Mouse (Mus musculus): ENCODE results near the gene Rnf187. TPM values are rescaled to one million over a fixed set of nuclear protein-coding genes. Genes with fewer than 3 reads are reported as not detected.

The Rnf187 gene
- 100 to 1,000 TPM; 471 to 480 TPM for total RNA-seq (2021)

DNA sequence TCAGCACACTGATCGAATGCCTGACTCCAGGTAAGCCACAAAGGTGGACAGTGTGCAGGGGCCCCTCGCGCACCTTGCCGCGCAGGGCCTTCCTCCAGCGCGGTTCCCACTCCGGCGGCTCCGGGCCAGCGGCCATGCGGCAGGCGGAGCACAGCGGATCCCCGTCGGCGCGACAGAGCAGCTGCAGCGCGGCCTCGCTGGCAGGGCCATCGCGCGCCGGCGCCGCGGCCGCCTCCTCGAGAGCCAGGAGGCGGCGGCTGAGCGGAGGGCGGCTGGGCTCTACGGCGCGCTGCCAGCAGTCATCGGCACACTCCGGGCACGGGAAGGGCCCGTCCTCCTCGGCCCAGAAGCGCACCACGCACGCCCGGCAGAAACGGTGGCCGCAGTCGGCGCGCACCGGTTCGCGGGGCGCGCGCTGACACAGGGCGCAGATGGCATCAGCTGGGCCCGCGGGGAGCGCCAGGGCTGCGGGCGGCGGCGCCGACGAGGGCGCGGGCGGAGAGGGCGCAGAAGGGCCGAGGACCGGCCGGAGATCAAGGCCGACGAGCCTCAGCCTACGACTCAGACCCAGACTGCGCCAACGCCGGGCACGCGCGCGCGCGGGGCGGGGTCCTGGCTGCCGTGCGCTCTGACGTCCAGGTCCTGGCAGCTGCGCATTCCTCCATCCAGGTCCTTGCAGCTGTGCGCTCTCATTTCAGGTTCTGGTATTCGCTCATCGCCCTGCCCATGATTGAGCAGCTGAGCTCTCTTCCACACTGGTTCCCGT lies at the start of gene Rnf187:
Gene Rnf187 (minus strand): TSS at position 595 of the 766 bp plus-strand sequence.
- DNase-seq (ENCODE audit: extremely low spot score in 1 of 2, low spot score in 2 of 2) = peak; percentile 89 to 94
- intact Hi-C loops (cut with DNase I) = loop anchor here (10.0 kb wide), 1 partner anchor 356 kb away; the partner anchor contains the start of gene Wnt3a

DNA sequence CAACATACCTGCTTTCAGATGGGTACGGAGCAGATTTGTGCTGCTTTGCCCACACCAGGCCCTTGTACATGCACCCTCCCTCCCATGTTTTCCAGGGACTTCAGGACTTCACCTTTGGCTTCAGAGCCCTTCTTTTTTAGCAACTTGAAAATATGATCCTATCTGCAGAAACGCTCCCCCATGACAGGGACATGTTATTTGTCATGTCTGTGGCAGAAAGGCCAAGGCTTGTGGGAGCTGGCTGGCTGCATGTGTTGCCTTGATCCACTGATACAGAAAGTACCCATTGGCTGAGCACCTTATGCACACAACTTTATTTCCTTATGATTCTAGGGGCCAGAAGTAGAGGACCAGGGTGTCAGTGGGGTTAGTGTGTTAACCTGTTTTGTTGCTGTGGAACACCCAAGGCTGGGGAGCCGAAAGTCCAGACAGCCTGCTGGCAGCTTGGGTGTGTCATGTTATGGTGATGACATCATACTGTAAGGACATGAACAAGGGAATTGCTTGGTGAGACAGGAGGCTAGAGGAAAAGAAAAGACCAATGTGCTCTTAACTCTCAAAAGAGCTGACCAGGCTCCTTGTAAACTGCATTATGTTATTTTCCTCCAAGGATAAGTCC lies 46.7 kb upstream of the Rnf187 start:
- DNase-seq (ENCODE audit: extremely low spot score in 1 of 2, low spot score in 2 of 2) = peak in 1 of 2 experiments; percentile 15
- intact Hi-C loops (cut with DNase I) = no loop called here

DNA sequence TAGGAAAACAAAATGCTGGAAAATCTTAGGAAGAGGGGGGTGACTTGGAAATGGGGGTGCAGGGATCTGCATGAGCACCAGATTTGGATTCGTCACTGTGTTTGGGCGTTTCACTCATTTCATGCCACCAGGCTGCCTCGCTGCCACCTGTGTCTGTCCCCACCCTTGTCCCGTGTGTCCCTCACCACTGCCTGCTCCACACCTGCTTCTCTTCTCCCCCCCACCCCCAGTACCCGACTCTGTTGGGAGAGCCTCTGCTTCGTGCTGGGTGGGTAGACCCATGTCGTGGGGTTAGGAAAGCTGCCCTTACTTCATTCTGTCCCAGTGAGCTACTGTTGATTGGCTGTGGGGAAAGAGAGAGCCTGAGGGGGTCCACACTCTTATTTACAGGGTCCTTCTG lies 45.9 kb upstream of the Rnf187 start:
- DNase-seq (ENCODE audit: extremely low spot score in 1 of 2, low spot score in 2 of 2) = peak in 1 of 2 experiments; percentile 18
- intact Hi-C loops (cut with DNase I) = no loop called here

DNA sequence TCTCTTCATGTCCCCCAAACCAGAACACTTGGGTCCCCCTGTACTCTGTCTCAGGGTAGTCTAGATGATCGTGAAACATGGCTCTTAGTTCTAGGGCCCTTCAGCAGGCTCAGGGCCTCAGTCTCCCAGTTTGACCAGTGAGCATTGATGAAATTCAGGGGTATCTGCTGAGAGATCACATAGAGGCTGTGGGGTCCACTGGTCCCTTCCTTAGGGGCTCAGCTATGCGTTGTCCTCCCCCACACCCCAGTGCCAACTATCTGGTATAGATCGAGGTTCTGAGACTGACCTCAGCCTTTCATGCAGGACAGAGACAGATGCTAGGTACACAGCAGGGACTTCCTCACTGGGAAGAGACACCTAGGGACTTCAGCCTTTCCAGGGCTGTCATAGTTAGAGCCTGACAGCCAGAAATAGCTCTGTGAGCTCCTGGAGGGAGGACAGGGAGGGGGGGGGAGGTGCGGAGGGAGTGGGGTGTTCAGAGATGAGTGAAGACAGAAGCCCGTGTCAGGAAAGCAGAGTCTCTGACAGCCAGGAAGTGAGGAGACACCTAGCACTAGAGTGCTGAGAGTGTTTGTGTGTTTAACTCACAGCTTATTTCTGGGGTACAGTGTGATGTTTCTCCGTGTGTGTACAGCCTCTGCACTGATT lies 45.1 kb upstream of the Rnf187 start:
- peak in 1 of 2 experiments; percentile 7 for DNase-seq (ENCODE audit: extremely low spot score in 1 of 2, low spot score in 2 of 2)
- intact Hi-C loops (cut with DNase I) = no loop called here

DNA sequence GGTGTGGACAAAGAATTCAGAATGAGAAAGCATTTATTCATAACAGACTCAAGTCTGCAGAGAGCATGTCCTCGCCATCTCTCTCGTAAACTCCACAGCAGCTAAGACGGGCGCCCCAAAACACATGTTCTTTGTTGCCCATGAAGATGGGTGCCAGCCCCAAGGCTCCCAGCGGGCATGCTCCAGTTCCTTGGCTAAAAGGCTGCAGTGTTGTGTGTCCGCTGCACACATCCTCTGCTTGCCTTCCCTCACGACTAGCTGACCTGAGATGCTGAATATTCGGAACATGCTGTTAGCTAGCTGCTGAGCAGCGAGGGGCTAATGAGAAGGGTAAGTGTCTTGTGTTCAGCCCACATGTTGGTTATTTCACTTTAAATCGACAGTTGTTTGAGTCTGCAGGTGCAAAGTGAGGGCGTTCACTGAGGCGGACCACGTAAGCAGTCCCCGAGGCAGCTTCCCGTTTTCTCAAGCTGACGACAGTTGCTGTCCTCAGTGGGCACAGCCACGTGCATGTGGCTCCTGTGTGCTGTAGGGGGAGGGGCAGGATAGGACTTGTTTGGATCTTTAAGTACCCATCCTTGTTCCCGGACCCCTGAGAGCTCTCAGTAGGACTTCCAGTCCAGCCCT lies 43.9 kb upstream of the Rnf187 start:
- intact Hi-C loops (cut with DNase I) = no loop called here
- DNase-seq (ENCODE audit: extremely low spot score in 1 of 2, low spot score in 2 of 2) = peak in 1 of 2 experiments; percentile 38

DNA sequence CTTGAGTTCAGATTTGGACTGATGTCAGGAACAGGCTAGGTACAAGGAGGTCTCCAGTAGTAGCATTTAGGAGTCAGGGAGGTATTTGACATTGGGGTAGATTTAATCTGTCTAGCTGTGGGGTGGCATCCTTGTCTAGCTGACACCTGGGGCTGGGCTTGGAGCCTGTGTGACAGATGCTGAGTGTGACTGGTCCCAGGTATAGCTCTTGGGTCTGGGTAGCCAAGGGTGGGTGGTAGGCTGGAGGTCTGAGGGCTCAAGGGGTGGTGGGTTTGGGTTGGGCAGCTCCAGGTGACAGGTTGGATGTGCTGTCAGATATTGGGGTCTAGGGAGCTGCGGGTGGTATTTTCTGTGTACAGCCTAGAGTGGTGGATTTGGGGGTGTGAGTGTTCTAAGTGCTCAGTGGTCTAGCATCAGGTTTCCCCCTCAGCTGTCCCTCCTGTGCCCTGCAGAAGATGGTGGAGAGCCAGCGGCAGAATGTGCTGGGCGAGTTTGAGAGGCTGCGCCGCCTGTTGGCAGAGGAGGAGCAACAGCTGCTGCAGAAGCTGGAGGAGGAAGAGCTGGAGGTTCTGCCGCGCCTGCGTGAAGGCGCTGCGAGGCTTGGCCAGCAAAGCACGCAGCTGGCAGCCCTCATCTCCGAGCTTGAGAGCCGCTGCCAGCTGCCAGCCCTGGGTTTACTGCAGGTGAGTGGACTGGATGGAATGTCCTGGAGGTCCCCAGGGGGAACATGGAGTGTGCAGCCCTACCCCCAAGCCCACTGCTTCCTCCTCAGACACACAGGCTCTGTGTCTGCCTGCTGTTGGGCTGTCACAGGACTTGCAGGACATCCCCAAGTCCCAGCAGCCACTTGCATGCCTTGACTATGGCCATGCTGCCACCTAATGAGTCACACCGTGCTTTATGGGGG lies 43.1 kb upstream of the Rnf187 start:
- intact Hi-C loops (cut with DNase I) = no loop called here
- peak; percentile 70 to 87 for DNase-seq (ENCODE audit: extremely low spot score in 1 of 2, low spot score in 2 of 2)

DNA sequence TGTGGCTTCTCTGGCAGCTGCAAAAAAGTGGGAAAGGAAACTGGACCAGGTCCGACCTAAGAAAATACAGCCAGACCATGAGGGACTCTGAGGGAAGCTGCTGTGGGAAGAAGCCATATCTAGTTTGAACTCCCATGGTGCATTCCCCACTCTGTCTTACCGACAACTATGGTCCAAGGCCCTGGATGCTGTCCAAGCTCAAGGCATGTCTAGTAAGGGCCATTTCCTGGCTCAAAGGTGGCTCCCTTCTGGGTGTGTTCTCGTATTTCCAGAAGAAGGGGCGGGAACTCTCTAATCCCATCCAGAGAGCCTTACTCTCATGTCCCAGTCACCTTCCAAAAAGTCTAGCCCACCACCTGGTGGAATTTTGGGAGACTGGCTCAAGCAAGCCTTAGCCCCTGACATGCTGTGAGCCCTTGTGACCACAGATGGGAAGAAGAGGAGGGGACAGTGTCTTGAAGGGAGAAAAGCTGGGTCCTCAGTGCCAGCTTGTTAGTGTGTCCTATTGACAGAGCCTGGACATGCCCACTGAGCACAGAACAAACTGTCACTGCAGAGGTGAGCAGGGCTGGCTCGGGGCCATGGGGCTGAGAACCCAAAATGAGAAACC lies 41.8 kb upstream of the Rnf187 start:
- DNase-seq (ENCODE audit: extremely low spot score in 1 of 2, low spot score in 2 of 2) = no peak
- intact Hi-C loops (cut with DNase I) = no loop called here

DNA sequence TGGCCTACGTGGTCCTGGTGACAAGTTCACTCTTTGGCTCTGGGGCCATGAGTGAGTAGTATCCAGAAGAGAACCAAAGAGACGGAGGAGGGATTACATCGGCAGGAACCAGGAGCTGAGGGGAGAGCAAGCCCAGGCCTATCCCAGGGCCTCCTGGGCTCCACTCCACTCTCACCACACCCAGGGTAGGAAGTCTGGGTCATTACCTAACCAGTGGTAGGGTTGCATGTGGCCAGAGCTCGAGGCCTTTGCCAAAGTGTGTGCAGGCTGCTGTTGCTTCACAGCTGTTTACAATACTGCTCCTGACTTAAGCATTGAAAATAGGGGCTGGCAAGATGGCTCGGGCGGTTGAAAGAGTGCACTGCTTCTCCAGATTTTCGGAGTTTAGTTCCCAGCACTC lies 40.9 kb upstream of the Rnf187 start:
- intact Hi-C loops (cut with DNase I) = loop anchor here (10.0 kb wide), 1 partner anchor 205 kb away; the partner anchor contains the start of gene Gjc2
- DNase-seq (ENCODE audit: extremely low spot score in 1 of 2, low spot score in 2 of 2) = no peak

DNA sequence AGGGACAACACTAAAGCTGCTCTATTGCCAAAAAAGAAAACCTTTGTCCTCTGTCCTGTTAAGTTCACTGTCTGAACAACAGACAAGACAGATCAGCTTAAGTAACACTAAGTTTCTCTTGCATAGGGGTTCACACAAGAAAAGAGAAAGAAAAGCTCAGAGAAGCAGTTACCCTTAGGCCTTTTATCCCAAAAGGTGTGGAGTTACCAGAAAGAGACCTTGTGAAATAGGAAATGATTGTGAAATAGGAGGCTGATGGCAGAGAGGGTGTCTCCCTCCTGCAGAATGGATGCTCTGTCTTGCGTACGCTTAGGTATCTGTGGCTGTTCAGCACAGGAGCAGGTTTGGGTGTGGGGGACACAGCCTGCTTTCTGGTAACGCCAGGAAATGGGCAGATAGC lies 40.5 kb upstream of the Rnf187 start:
- no peak for DNase-seq (ENCODE audit: extremely low spot score in 1 of 2, low spot score in 2 of 2)
- intact Hi-C loops (cut with DNase I) = loop anchor here (10.0 kb wide), 1 partner anchor 206 kb away; the partner anchor contains the start of gene Gjc2

DNA sequence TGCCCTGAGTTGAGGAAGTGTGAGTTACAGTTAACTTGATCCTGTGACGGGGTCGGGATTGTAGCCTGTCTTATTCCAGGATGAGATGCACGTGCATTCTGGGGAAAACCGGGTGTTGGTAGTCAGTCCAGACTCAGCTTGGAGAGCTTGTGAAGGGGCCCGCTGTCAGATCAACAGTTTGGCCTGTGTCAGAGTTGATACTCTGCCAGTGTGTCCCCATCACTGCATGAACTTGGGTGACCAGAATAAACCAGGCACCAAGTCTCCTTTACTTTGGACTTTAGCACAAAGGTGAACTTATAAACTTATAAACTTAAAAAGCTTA lies 40.0 kb upstream of the Rnf187 start:
- no peak for DNase-seq (ENCODE audit: extremely low spot score in 1 of 2, low spot score in 2 of 2)
- intact Hi-C loops (cut with DNase I) = loop anchor here (10.0 kb wide), 1 partner anchor 206 kb away; the partner anchor contains the start of gene Gjc2

DNA sequence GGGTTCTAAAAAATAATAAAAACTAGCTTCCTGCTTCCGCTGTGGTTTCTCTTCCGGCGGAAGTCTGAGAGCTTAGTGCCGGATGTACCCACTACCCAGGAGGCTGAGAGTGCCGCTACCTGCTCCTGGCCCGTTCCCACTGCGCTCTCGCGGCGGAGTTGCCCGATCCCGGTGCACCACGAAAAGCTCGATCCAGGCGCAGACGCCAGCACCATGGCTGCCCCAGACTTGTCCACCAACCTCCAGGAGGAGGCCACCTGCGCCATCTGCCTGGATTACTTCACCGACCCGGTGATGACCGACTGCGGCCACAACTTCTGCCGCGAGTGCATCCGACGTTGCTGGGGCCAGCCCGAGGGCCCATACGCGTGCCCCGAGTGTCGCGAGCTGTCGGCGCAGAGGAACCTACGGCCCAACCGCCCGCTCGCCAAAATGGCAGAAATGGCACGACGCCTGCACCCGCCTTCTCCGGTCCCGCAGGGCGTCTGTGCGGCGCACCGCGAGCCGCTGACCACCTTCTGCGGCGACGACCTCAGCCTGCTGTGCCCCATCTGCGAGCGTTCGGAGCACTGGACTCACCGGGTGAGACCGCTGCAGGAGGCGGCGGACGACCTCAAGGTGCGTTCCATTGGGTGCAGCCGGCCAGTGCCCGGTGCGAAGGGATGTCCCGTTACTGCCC lies 39.5 kb upstream of the Rnf187 start, which contains the start of gene Trim11:
Gene Trim11 (plus strand): TSS at position 67 of the 679 bp plus-strand sequence.
- intact Hi-C loops (cut with DNase I) = loop anchor here (10.0 kb wide), 1 partner anchor 207 kb away; the partner anchor contains the start of gene Gjc2
- DNase-seq (ENCODE audit: extremely low spot score in 1 of 2, low spot score in 2 of 2) = peak; percentile 55 to 69

DNA sequence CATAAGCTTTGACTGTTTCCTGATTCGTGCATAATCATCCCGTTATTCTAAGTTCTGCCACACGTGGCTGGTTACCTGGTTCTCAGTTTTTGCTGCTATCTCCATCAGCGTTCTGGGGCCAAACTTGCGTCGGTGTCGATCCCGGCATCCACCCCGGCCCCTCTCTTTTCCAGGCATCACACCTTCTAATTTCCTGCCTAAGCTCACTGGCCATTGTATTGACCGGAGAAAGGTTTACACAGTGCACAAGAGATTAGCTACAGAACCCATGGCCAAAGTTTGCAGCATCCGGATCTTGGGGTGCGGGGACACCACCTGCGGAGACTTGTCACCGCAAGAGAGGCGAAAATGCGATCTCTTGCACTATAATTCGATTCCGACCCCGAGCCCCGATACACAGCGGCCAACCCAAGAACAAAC lies 38.9 kb upstream of the Rnf187 start:
- intact Hi-C loops (cut with DNase I) = loop anchor here (10.0 kb wide), 1 partner anchor 207 kb away; the partner anchor contains the start of gene Gjc2
- no peak for DNase-seq (ENCODE audit: extremely low spot score in 1 of 2, low spot score in 2 of 2)

DNA sequence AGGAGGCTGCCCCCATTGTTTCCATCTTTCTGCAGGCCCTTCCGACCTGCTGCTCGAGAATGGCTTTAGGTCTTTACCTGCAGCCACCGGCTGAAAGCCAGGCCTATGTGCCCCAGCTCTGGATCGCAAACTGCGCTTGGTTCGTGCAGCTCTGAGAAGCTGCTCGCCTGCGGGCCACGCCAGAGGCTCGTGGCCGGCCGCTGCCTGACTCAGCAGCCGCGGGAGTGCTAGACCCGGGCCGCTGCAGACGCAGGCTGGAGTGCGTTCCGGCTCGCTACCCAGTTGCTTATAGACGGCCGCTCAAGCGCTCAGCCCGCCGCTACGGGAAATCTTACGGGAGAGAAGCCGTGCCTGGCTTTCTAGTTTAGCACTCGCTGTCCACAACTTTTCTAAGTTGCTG lies 38.4 kb upstream of the Rnf187 start:
- intact Hi-C loops (cut with DNase I) = loop anchor here (10.0 kb wide), 1 partner anchor 208 kb away; the partner anchor contains the start of gene Gjc2
- no peak for DNase-seq (ENCODE audit: extremely low spot score in 1 of 2, low spot score in 2 of 2)

DNA sequence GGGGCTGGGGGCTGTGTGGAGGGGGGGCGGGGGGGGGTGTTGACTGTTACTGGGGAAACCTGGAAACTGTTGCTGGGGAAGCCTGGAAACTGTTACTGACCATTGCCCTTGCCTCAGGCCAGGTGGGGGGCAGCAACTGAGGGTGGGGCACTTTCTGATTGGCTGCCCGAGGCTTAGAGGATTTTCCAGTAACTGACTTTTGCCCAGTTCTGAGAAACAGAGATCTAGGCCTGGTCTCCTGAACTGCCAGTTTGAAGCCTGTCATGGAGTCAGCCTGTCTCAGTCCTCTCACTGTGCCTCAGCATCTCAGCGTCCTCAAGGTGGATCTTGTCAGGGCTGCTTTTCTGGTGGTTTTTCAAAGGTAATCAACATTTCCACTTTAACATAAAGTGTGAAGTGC lies 35.7 kb upstream of the Rnf187 start:
- no peak for DNase-seq (ENCODE audit: extremely low spot score in 1 of 2, low spot score in 2 of 2)
- intact Hi-C loops (cut with DNase I) = loop anchor here (10.0 kb wide), 1 partner anchor 210 kb away; the partner anchor contains the start of gene Gjc2

DNA sequence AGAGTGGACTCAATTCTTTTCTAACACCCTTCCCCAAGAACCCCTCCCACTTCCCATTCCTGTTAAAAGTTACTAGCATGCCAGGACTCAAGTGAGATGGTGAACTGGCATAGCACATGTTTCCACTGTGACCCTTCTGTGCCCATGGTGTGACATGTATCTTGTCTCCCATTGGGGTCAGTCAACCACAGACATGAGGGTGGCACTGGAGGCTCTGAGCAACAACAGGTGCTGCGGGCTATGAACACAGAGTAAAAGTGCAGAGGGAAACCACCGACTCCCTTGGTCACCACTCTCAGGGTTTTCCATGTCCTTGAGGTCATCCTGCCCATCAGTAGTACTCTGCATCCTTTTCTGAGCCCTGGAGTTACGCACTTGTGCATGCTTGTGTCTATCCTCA lies 33.1 kb upstream of the Rnf187 start:
- DNase-seq (ENCODE audit: extremely low spot score in 1 of 2, low spot score in 2 of 2) = no peak
- intact Hi-C loops (cut with DNase I) = loop anchor here (10.0 kb wide), 1 partner anchor 213 kb away; the partner anchor contains the start of gene Gjc2

DNA sequence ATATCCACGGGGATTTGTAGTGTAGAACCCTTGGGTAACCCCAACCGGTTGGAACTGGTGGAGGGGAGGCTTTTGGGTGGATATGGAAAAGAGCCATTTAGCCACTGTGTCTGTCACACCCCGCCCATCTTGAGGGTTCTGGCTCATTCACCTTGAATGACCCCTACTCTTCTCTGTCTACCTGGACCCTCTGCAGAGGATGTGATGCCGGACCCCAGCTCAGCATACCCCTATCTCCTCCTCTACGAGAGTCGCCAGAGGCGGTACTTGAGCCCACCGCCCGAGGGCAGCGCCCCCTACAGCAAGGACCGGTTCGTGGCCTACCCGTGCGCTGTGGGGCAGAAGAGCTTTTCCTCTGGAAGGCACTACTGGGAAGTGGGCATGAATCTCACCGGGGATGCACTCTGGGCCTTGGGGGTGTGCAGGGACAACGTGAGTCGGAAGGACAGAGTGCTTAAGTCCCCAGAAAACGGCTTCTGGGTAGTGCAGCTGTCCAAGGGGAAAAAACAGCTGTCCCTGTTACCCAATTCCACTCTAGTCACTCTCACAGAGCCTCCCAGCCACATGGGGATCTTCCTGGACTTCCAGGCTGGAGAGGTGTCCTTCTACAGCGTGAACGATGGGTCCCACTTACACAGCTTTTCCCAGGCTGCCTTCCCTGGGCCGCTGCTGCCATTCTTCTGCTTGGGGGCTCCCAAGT lies 32.3 kb upstream of the Rnf187 start:
- intact Hi-C loops (cut with DNase I) = loop anchor here (10.0 kb wide), 1 partner anchor 214 kb away; the partner anchor contains the start of gene Gjc2
- peak in 1 of 2 experiments; percentile 25 for DNase-seq (ENCODE audit: extremely low spot score in 1 of 2, low spot score in 2 of 2)
